Mouse (Mus musculus): Measurements from ENCODE around the gene Uggt1. TPM values are rescaled to one million over a fixed set of nuclear protein-coding genes. Genes with fewer than 3 reads are reported as not detected.
A peak's percentile ranks its signal among the peaks of the same experiment; 100 is the strongest.

The Uggt1 gene
- polyA plus RNA-seq, 1 experiment from 2014 or later, result 54.7 TPM

- no peaks in the 10 kb centered on the region for H3K4me1 ChIP-seq
- ATAC-seq (ENCODE audit: insufficient number of reproducible peaks, insufficient read depth, low FRiP score, low TSS enrichment), result no peak
- WGBS, result 82% methylated on average over 4 of the region's 4 CpGs
These were observed 134.5 kb downstream of the Uggt1 start for GRCm38 (mm10) chr1:36109987-36110386.

GRCm38 (mm10) chr1:36105917-36106706 is 138.4 kb downstream of the Uggt1 start:
- WGBS, result 83% methylated on average over 11 of the region's 11 CpGs
- no peak overlapping the region for H3K9ac ChIP-seq
- H3K9me3 ChIP-seq, result no peaks in the 10 kb centered on the region
- H3K36me3 ChIP-seq, result peaks cover 42% of the 10 kb centered on the region
- H3K27ac ChIP-seq, result no peak overlapping the region
- no peak overlapping the region for H3K4me2 ChIP-seq (replicated peaks)
- no peak overlapping the region for H3K4me3 ChIP-seq
- ATAC-seq (ENCODE audit: insufficient number of reproducible peaks, insufficient read depth, low FRiP score, low TSS enrichment), result no peak
- H3K27me3 ChIP-seq, result no peaks in the 10 kb centered on the region
- no peaks in the 10 kb centered on the region for H3K4me1 ChIP-seq

More at GRCm38 (mm10) chr1:36109987-36110386, 134.5 kb downstream of the Uggt1 start:
- Histone ChIP-seq H3K27ac (no peak overlapping the region), H3K4me2 (replicated peaks) (no peak overlapping the region), H3K36me3 (peaks cover 18% of the 10 kb centered on the region), H3K27me3 (no peaks in the 10 kb centered on the region), H3K9ac (no peak overlapping the region), H3K4me3 (no peak overlapping the region), H3K9me3 (no peaks in the 10 kb centered on the region)

GRCm38 (mm10) chr1:36100371-36100770 is 144.1 kb downstream of the Uggt1 start:
- ATAC-seq (ENCODE audit: insufficient number of reproducible peaks, insufficient read depth, low FRiP score, low TSS enrichment), result no peak
- Histone ChIP-seq H3K9me3 (no peaks in the 10 kb centered on the region), H3K4me2 (replicated peaks) (no peak overlapping the region), H3K36me3 (peaks cover 35% of the 10 kb centered on the region), H3K4me3 (no peak overlapping the region), H3K27ac (no peak overlapping the region), H3K9ac (no peak overlapping the region), H3K27me3 (no peaks in the 10 kb centered on the region), H3K4me1 (no peaks in the 10 kb centered on the region)
- 91% methylated on average over 3 of the region's 3 CpGs for WGBS

- no peak overlapping the region for H3K4me3 ChIP-seq
- WGBS, result 83% methylated on average over 4 of the region's 4 CpGs
- no peaks in the 10 kb centered on the region for H3K4me1 ChIP-seq
- H3K9ac ChIP-seq, result no peak overlapping the region
- H3K27me3 ChIP-seq, result no peaks in the 10 kb centered on the region
- H3K27ac ChIP-seq, result no peak overlapping the region
- ATAC-seq (ENCODE audit: insufficient number of reproducible peaks, insufficient read depth, low FRiP score, low TSS enrichment), result no peak
- peaks cover 30% of the 10 kb centered on the region for H3K36me3 ChIP-seq
- H3K4me2 ChIP-seq (replicated peaks), result no peak overlapping the region
- H3K9me3 ChIP-seq, result no peaks in the 10 kb centered on the region
These were observed 146.1 kb downstream of the Uggt1 start for GRCm38 (mm10) chr1:36098432-36098831.

- H3K27me3 ChIP-seq, result no peaks in the 10 kb centered on the region
- no peaks in the 10 kb centered on the region for H3K9me3 ChIP-seq
- no peak overlapping the region for H3K4me2 ChIP-seq (replicated peaks)
- 84% methylated on average over 12 of the region's 12 CpGs for WGBS
- H3K27ac ChIP-seq, result no peak overlapping the region
- no peak for ATAC-seq (ENCODE audit: insufficient number of reproducible peaks, insufficient read depth, low FRiP score, low TSS enrichment)
- no peak overlapping the region for H3K4me3 ChIP-seq
- H3K4me1 ChIP-seq, result no peaks in the 10 kb centered on the region
- H3K9ac ChIP-seq, result no peak overlapping the region
- peaks cover 18% of the 10 kb centered on the region for H3K36me3 ChIP-seq
These were observed 148.9 kb downstream of the Uggt1 start for GRCm38 (mm10) chr1:36095423-36096272.

- no peak overlapping the region for H3K4me3 ChIP-seq
- 92% methylated on average over 8 of the region's 8 CpGs for WGBS
These were observed 150.8 kb downstream of the Uggt1 start for GRCm38 (mm10) chr1:36093741-36094140.

GRCm38 (mm10) chr1:36091246-36091645 is 153.3 kb downstream of the Uggt1 start:
- peaks cover 23% of the 10 kb centered on the region for H3K4me1 ChIP-seq
- no peaks in the 10 kb centered on the region for H3K27me3 ChIP-seq
- no peak overlapping the region for H3K4me2 ChIP-seq (replicated peaks)
- H3K9ac ChIP-seq, result no peak overlapping the region
- whole genome bisulfite sequencing, result 83% methylated on average over 6 of the region's 6 CpGs
- ATAC-seq (ENCODE audit: insufficient number of reproducible peaks, insufficient read depth, low FRiP score, low TSS enrichment), result no peak
- peaks cover 14% of the 10 kb centered on the region for H3K36me3 ChIP-seq
- H3K27ac ChIP-seq, result no peak overlapping the region
- no peak overlapping the region for H3K4me3 ChIP-seq
- no peaks in the 10 kb centered on the region for H3K9me3 ChIP-seq

More at GRCm38 (mm10) chr1:36093741-36094140, 150.8 kb downstream of the Uggt1 start:
- H3K9me3 ChIP-seq, result no peaks in the 10 kb centered on the region
- H3K36me3 ChIP-seq, result peaks cover 14% of the 10 kb centered on the region
- no peak overlapping the region for H3K9ac ChIP-seq
- ATAC-seq (ENCODE audit: insufficient number of reproducible peaks, insufficient read depth, low FRiP score, low TSS enrichment), result no peak
- no peaks in the 10 kb centered on the region for H3K27me3 ChIP-seq
- H3K4me2 ChIP-seq (replicated peaks), result no peak overlapping the region
- H3K4me1 ChIP-seq, result peaks cover 13% of the 10 kb centered on the region
- H3K27ac ChIP-seq, result no peak overlapping the region

- 85% methylated on average over 4 of the region's 4 CpGs for WGBS
- H3K4me2 ChIP-seq (replicated peaks), result no peak overlapping the region
- no peak overlapping the region for H3K4me3 ChIP-seq
- H3K9me3 ChIP-seq, result no peaks in the 10 kb centered on the region
- no peaks in the 10 kb centered on the region for H3K27me3 ChIP-seq
- ATAC-seq (ENCODE audit: insufficient number of reproducible peaks, insufficient read depth, low FRiP score, low TSS enrichment), result no peak
- H3K9ac ChIP-seq, result no peak overlapping the region
- H3K4me1 ChIP-seq, result peaks cover 23% of the 10 kb centered on the region
- H3K36me3 ChIP-seq, result peaks cover 17% of the 10 kb centered on the region
- H3K27ac ChIP-seq, result no peak overlapping the region
These were observed 153.8 kb downstream of the Uggt1 start for GRCm38 (mm10) chr1:36090722-36091110.

Small RNA genes within 50 kb of the gene (microRNA-seq; reads per million reads assigned to microRNA genes)
- gene Mir6897, result 2.4 reads per million, percentile 9 among the genes with 10 or more reads in this experiment

Other genes starting within 250 kb of the Uggt1 start
- 9.2 and 18.3 TPM in 2 replicates for gene Hs6st1, start 176.3 kb downstream of the Uggt1 start, polyA plus RNA-seq (2016; fragmentation: Nextera tagmentation; extraction: Ambion mirVana)
- 0.80 and 0.90 TPM in 2 replicates for gene Neurl3, start 30.0 kb upstream of the Uggt1 start, polyA plus RNA-seq (2016; fragmentation: Nextera tagmentation; extraction: Ambion mirVana)
- gene Arid5a, start 63.0 kb upstream of the Uggt1 start, polyA plus RNA-seq (2016; fragmentation: Nextera tagmentation; extraction: Ambion mirVana), result 5.1 and 5.8 TPM in 2 replicates
- 54.1 and 58.7 TPM in 2 replicates for gene Kansl3, start 124.5 kb upstream of the Uggt1 start, polyA plus RNA-seq (2016; fragmentation: Nextera tagmentation; extraction: Ambion mirVana)
- 1.3 and 2.1 TPM in 2 replicates for gene Fer1l5, start 127.6 kb upstream of the Uggt1 start, polyA plus RNA-seq (2016; fragmentation: Nextera tagmentation; extraction: Ambion mirVana)
- gene Lman2l, start 200.6 kb upstream of the Uggt1 start, polyA plus RNA-seq (2016; fragmentation: Nextera tagmentation; extraction: Ambion mirVana), result 65.2 and 68.2 TPM in 2 replicates
- 15.3 and 16.1 TPM in 2 replicates for gene Cnnm4, start 226.9 kb upstream of the Uggt1 start, polyA plus RNA-seq (2016; fragmentation: Nextera tagmentation; extraction: Ambion mirVana)

Data from embryonic facial prominence, embryonic 12.5 days (tissue).